Mouse (Mus musculus): ENCODE measurements around the gene Sesn2. TPM values are rescaled to one million over a fixed set of nuclear protein-coding genes. Genes with fewer than 3 reads are reported as not detected.
"Not testable (repeated sequence)": the region's sequence is repeated elsewhere in the genome, so short reads cannot be mapped to it uniquely, and the experiment has no call there.

Sesn2 gene
- polyA plus RNA-seq, 1 experiment from 2014 or later: 17.2 TPM

GRCm38 (mm10) chr4:132488976-132489375 is 21.3 kb downstream of the Sesn2 start:
- ATAC-seq: no peak
- Histone ChIP-seq H3K4me1 (replicated peaks; ENCODE audit: control insufficient read depth, insufficient read depth, low read length) (no peaks in the 10 kb centered on the region; the same call in 1 of the 2 replicates), H3K36me3 (ENCODE audit: control insufficient read depth, insufficient read depth) (peaks cover 13% of the 10 kb centered on the region), H3K27ac (ENCODE audit: low read depth, low read length) (no peak overlapping the region), H3K9ac (ENCODE audit: low read depth, low read length) (no peak overlapping the region), H3K27me3 (replicated peaks; ENCODE audit: control insufficient read depth, insufficient read depth, low read length) (no peaks in the 10 kb centered on the region), H3K4me3 (ENCODE audit: low read depth, low read length) (no peak overlapping the region), H3K4me2 (replicated peaks; ENCODE audit: low read depth) (no peak overlapping the region), H3K9me3 (ENCODE audit: control insufficient read depth) (no peaks in the 10 kb centered on the region)
- no peak for TF ChIP-seq CTCF (IDR thresholded peaks at IDR 0.05; ENCODE audit: low read depth)
- WGBS: 79% methylated on average over 6 of the region's 6 CpGs

DNA sequence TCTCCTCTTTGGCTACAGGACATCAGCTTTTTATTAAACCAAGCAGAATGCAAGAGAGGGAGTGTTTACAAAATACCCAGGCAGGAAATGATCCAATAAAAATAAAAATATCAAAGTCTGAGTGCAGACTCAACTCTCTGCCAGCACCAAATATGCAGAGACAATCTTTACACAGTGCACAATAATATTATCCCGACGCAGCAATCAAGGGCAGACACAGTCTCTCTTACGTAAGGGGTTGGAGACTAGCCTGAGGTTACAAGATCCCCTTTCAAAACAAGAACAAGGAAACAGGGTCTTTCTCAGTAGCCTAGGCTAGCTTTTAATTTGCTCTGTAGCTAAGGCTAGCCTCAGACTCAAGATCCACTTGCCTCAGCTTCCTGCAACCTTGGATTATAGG is 21.8 kb downstream of the Sesn2 start:
- Histone ChIP-seq H3K36me3 (ENCODE audit: control insufficient read depth, insufficient read depth) (peaks cover 9% of the 10 kb centered on the region), H3K27ac (ENCODE audit: low read depth, low read length) (no peak overlapping the region), H3K9me3 (ENCODE audit: control insufficient read depth) (no peaks in the 10 kb centered on the region), H3K27me3 (replicated peaks; ENCODE audit: control insufficient read depth, insufficient read depth, low read length) (no peaks in the 10 kb centered on the region), H3K4me3 (ENCODE audit: low read depth, low read length) (no peak overlapping the region), H3K9ac (ENCODE audit: low read depth, low read length) (no peak overlapping the region), H3K4me1 (replicated peaks; ENCODE audit: control insufficient read depth, insufficient read depth, low read length) (peaks cover 1% of the 10 kb centered on the region), H3K4me2 (replicated peaks; ENCODE audit: low read depth) (no peak overlapping the region)
- no peak for ATAC-seq
- WGBS: 36% methylated on average over 3 of the region's 3 CpGs
- TF ChIP-seq CTCF (IDR thresholded peaks at IDR 0.05; ENCODE audit: low read depth): no peak

- ATAC-seq: peak; percentile 60
- Histone ChIP-seq H3K4me1 (replicated peaks; ENCODE audit: control insufficient read depth, insufficient read depth, low read length) (peaks cover 6% of the 10 kb centered on the region; the same call in 1 of the 2 replicates), H3K4me3 (ENCODE audit: low read depth, low read length) (no peak overlapping the region), H3K27me3 (replicated peaks; ENCODE audit: control insufficient read depth, insufficient read depth, low read length) (no peaks in the 10 kb centered on the region), H3K36me3 (ENCODE audit: control insufficient read depth, insufficient read depth) (no peaks in the 10 kb centered on the region), H3K4me2 (replicated peaks; ENCODE audit: low read depth) (no peak overlapping the region), H3K27ac (ENCODE audit: low read depth, low read length) (no peak overlapping the region), H3K9ac (ENCODE audit: low read depth, low read length) (no peak overlapping the region), H3K9me3 (ENCODE audit: control insufficient read depth) (no peaks in the 10 kb centered on the region)
- TF ChIP-seq CTCF (IDR thresholded peaks at IDR 0.05; ENCODE audit: low read depth): 0 out of 2 replicates have a peak, but pooled peaks have one; percentile 12
- 29% methylated on average over 5 of the region's 5 CpGs for WGBS
Measured at GRCm38 (mm10) chr4:132484820-132485219, 25.5 kb downstream of the Sesn2 start.

GRCm38 (mm10) chr4:132484231-132484630 is 26.1 kb downstream of the Sesn2 start:
- peaks cover 6% of the 10 kb centered on the region; the same call in 1 of the 2 replicates for H3K4me1 ChIP-seq (replicated peaks; ENCODE audit: control insufficient read depth, insufficient read depth, low read length)

GRCm38 (mm10) chr4:132482956-132483608 is 27.2 kb downstream of the Sesn2 start:
- WGBS: 57% methylated on average over 13 of the region's 13 CpGs
- Histone ChIP-seq H3K9ac (ENCODE audit: low read depth, low read length) (no peak overlapping the region), H3K27me3 (replicated peaks; ENCODE audit: control insufficient read depth, insufficient read depth, low read length) (no peaks in the 10 kb centered on the region), H3K9me3 (ENCODE audit: control insufficient read depth) (no peaks in the 10 kb centered on the region), H3K36me3 (ENCODE audit: control insufficient read depth, insufficient read depth) (no peaks in the 10 kb centered on the region), H3K4me1 (replicated peaks; ENCODE audit: control insufficient read depth, insufficient read depth, low read length) (peaks cover 6% of the 10 kb centered on the region; the same call in 1 of the 2 replicates), H3K27ac (ENCODE audit: low read depth, low read length) (0 out of 2 replicates have a peak overlapping the region, but pooled peaks have one; percentile 5), H3K4me2 (replicated peaks; ENCODE audit: low read depth) (no peak overlapping the region), H3K4me3 (ENCODE audit: low read depth, low read length) (no peak overlapping the region)
- no peak for ATAC-seq
- TF ChIP-seq CTCF (IDR thresholded peaks at IDR 0.05; ENCODE audit: low read depth): no peak

More at GRCm38 (mm10) chr4:132484231-132484630, 26.1 kb downstream of the Sesn2 start:
- H3K27ac ChIP-seq (ENCODE audit: low read depth, low read length): no peak overlapping the region
- H3K27me3 ChIP-seq (replicated peaks; ENCODE audit: control insufficient read depth, insufficient read depth, low read length): no peaks in the 10 kb centered on the region
- no peaks in the 10 kb centered on the region for H3K36me3 ChIP-seq (ENCODE audit: control insufficient read depth, insufficient read depth)
- H3K9me3 ChIP-seq (ENCODE audit: control insufficient read depth): no peaks in the 10 kb centered on the region
- no peak overlapping the region for H3K4me2 ChIP-seq (replicated peaks; ENCODE audit: low read depth)
- no peak for ATAC-seq
- no peak overlapping the region for H3K9ac ChIP-seq (ENCODE audit: low read depth, low read length)
- WGBS: 69% methylated on average over 4 of the region's 4 CpGs
- TF ChIP-seq CTCF (IDR thresholded peaks at IDR 0.05; ENCODE audit: low read depth): no peak
- no peak overlapping the region for H3K4me3 ChIP-seq (ENCODE audit: low read depth, low read length)

GRCm38 (mm10) chr4:132482104-132482503 is 28.2 kb downstream of the Sesn2 start:
- H3K4me2 ChIP-seq (replicated peaks; ENCODE audit: low read depth); H3K4me3 ChIP-seq (ENCODE audit: low read depth, low read length); H3K36me3 ChIP-seq (ENCODE audit: control insufficient read depth, insufficient read depth); ATAC-seq; H3K4me1 ChIP-seq (replicated peaks; ENCODE audit: control insufficient read depth, insufficient read depth, low read length); H3K27ac ChIP-seq (ENCODE audit: low read depth, low read length); H3K9me3 ChIP-seq (ENCODE audit: control insufficient read depth); H3K9ac ChIP-seq (ENCODE audit: low read depth, low read length); H3K27me3 ChIP-seq (replicated peaks; ENCODE audit: control insufficient read depth, insufficient read depth, low read length): not testable (repeated sequence)
- WGBS: 63% methylated on average over 3 of the region's 3 CpGs

Measured in intestine, postnatal 0 days (tissue).